Mouse (Mus musculus) thymus, adult 2 months (tissue): ENCODE results near the gene Gm42906.

Source experiments
- CTCF ChIP-seq: fragments of 200-500 bp; IDR thresholded peaks from 2 replicates; pipeline ENCODE4 v1.5.1; 2012; ENCODE audit warnings: mild to moderate bottlenecking, control low read depth, low read length, moderate library complexity, borderline replicate concordance; ENCODE audit not compliant: control insufficient read depth, poor library complexity, insufficient read depth; ENCODE audit errors: extremely low read depth
- POLR2A ChIP-seq: fragments of 200-500 bp; IDR thresholded peaks from 2 replicates; pipeline ENCODE4 v1.6.1; 2012; ENCODE audit warnings: mild to moderate bottlenecking, low read length, control low read depth, moderate library complexity; ENCODE audit not compliant: control insufficient read depth, poor library complexity, insufficient read depth; ENCODE audit errors: extremely low read depth

GRCm38 (mm10) chr5:151435106-151435505 is 7.1 kb upstream of the Gm42906 start:
- no peak for TF ChIP-seq POLR2A
- TF ChIP-seq CTCF = no peak
